ENCODE assay signal across 22 mouse cellular contexts in genomic region chr17:84744256-84744655, GRCm38 (mm10). TPM values are rescaled to one million over a fixed set of nuclear protein-coding genes. Genes with fewer than 3 reads are reported as not detected.
DNase-seq lines count a peak whose midpoint lies in the region; ATAC-seq lines count a peak whose summit lies in the region.
"Had no signal": no experiment of that assay in that cellular context is flagged by ENCODE, and none has a peak within 500 bp of the region (broad histone marks: within the 10 kb centered on the region; RNA-seq: fewer than 3 reads in every experiment).

No protein-coding gene starts in this region.

- H3K4me2 ChIP-seq in intestine, embryonic 14.5 days (ENCODE audit: low read length), result no peak overlapping the region
- H3K4me2 ChIP-seq in intestine, embryonic 15.5 days (replicated peaks), result no peak overlapping the region
- H3K4me2 ChIP-seq in midbrain, embryonic 11.5 days, result no peak overlapping the region
- H3K4me2 ChIP-seq in midbrain, embryonic 13.5 days (replicated peaks), result no peak overlapping the region

- no peaks in the 10 kb centered on the region for H3K9me3 ChIP-seq in intestine, embryonic 14.5 days (ENCODE audit: control insufficient read depth, low read length)
- H3K9me3 ChIP-seq in intestine, embryonic 15.5 days, result no peaks in the 10 kb centered on the region
- no peaks in the 10 kb centered on the region for H3K9me3 ChIP-seq in midbrain, embryonic 11.5 days (ENCODE audit: control insufficient read depth, low read length)
- H3K9me3 ChIP-seq in midbrain, embryonic 13.5 days, result no peaks in the 10 kb centered on the region
- H3K9me3 ChIP-seq: G1E had no signal

- intact Hi-C loops in heart, postnatal 10 days (cut with DNase I), result no loop called here

- no peak overlapping the region for H3K9ac ChIP-seq in intestine, embryonic 14.5 days (ENCODE audit: low read length)
- H3K9ac ChIP-seq in intestine, embryonic 15.5 days, result no peak overlapping the region
- H3K9ac ChIP-seq in midbrain, embryonic 11.5 days (ENCODE audit: low read length), result no peak overlapping the region
- no peak overlapping the region for H3K9ac ChIP-seq in midbrain, embryonic 13.5 days (replicated peaks)

- 74% methylated on average over 4 of the region's 4 CpGs for WGBS in intestine, embryonic 14.5 days
- 78% methylated on average over 4 of the region's 4 CpGs for WGBS in intestine, embryonic 15.5 days
- WGBS in midbrain, embryonic 11.5 days, result 73% methylated on average over 4 of the region's 4 CpGs
- 77% methylated on average over 4 of the region's 4 CpGs for WGBS in midbrain, embryonic 13.5 days

- no peak for ATAC-seq in intestine, embryonic 14.5 days (replicated peaks; ENCODE audit: low FRiP score, low TSS enrichment, low read depth)
- no peak for ATAC-seq in intestine, embryonic 15.5 days
- ATAC-seq in midbrain, embryonic 11.5 days (ENCODE audit: low FRiP score), result no peak
- no peak for ATAC-seq in midbrain, embryonic 13.5 days
- ATAC-seq: activated CD4-positive, CD25-positive, alpha-beta regulatory T cell, adult 4 months; CD4-positive, CD25-positive, alpha-beta regulatory T cell, adult 4 months; Patski had no signal

- DNase-seq in heart, adult 11 months, result peak; percentile 60
- DNase-seq in heart, postnatal 10 days, result no peak
- peak; percentile 42 for DNase-seq in intestine, embryonic 14.5 days (ENCODE audit: low spot score)
- DNase-seq in midbrain, embryonic 11.5 days (ENCODE audit: low spot score, missing footprints), result peak; percentile 57
- peak; percentile 16 for DNase-seq in retina, embryonic 14.5 days (ENCODE audit: low spot score)
- no peak for DNase-seq in retina, postnatal 1 day
- DNase-seq: adrenal gland, adult 2 months; adrenal gland, adult 8-10 months; adrenal gland, postnatal 10 days; adrenal gland, postnatal 14 days; adrenal gland, postnatal 25 days; adrenal gland, postnatal 36 days; B cell, adult 2 months; cerebellum, adult 11 months; cerebellum, adult 11-12 months had no signal

- H3K27me3 ChIP-seq in intestine, embryonic 14.5 days (replicated peaks; ENCODE audit: control insufficient read depth, insufficient read depth, low read length), result no peaks in the 10 kb centered on the region
- H3K27me3 ChIP-seq in intestine, embryonic 15.5 days (replicated peaks), result no peaks in the 10 kb centered on the region
- no peaks in the 10 kb centered on the region for H3K27me3 ChIP-seq in midbrain, embryonic 11.5 days (ENCODE audit: control insufficient read depth, insufficient read depth, low read length)
- H3K27me3 ChIP-seq in midbrain, embryonic 13.5 days, result no peaks in the 10 kb centered on the region
- H3K27me3 ChIP-seq: CH12.LX, Patski had no signal

- no peaks in the 10 kb centered on the region for H3K4me1 ChIP-seq in intestine, embryonic 14.5 days (replicated peaks; ENCODE audit: control insufficient read depth, insufficient read depth, low read length)
- H3K4me1 ChIP-seq in intestine, embryonic 15.5 days (replicated peaks), result 0 out of 2 replicates have a peak, but pooled peaks cover 3% of the 10 kb centered on the region
- H3K4me1 ChIP-seq in midbrain, embryonic 11.5 days (ENCODE audit: control insufficient read depth, insufficient read depth, low read length), result no peaks in the 10 kb centered on the region
- H3K4me1 ChIP-seq in midbrain, embryonic 13.5 days (replicated peaks), result peaks cover 37% of the 10 kb centered on the region

- H3K27ac ChIP-seq in intestine, embryonic 14.5 days (ENCODE audit: low read depth), result no peak overlapping the region
- no peak overlapping the region for H3K27ac ChIP-seq in intestine, embryonic 15.5 days
- H3K27ac ChIP-seq in midbrain, embryonic 11.5 days (ENCODE audit: low read depth, low read length), result no peak overlapping the region
- H3K27ac ChIP-seq in midbrain, embryonic 13.5 days, result no peak overlapping the region

- no peak overlapping the region for H3K4me3 ChIP-seq in intestine, embryonic 14.5 days (ENCODE audit: low read depth, low read length)
- no peak overlapping the region for H3K4me3 ChIP-seq in intestine, embryonic 15.5 days (replicated peaks)
- H3K4me3 ChIP-seq in midbrain, embryonic 11.5 days (ENCODE audit: low read depth, low read length), result no peak overlapping the region
- H3K4me3 ChIP-seq in midbrain, embryonic 13.5 days (replicated peaks), result no peak overlapping the region

- H3K36me3 ChIP-seq in intestine, embryonic 14.5 days (ENCODE audit: control insufficient read depth, insufficient read depth, low read length), result peaks cover 28% of the 10 kb centered on the region
- no peaks in the 10 kb centered on the region for H3K36me3 ChIP-seq in intestine, embryonic 15.5 days
- H3K36me3 ChIP-seq in midbrain, embryonic 11.5 days (ENCODE audit: control insufficient read depth, insufficient read depth, low read length), result no peaks in the 10 kb centered on the region
- H3K36me3 ChIP-seq in midbrain, embryonic 13.5 days, result peaks cover 6% of the 10 kb centered on the region

RNA-seq across cellular contexts. Expression of gene Lrpprc, which starts 46.3 kb away (rescaled TPM):
- 100 to 1,000 TPM; 152 to 158 TPM for total RNA-seq in heart, postnatal 10 days (2021)
- polyA plus RNA-seq in intestine, embryonic 14.5 days (2014; fragmentation: Nextera tagmentation; extraction: Ambion mirVana), result 61.7 and 63.2 TPM in 2 replicates
- 56.7 and 57.0 TPM in 2 replicates for polyA plus RNA-seq in intestine, embryonic 15.5 days (2015; fragmentation: Nextera tagmentation; extraction: Ambion mirVana)
- polyA plus RNA-seq in midbrain, embryonic 11.5 days (2014; fragmentation: Nextera tagmentation; extraction: Ambion mirVana), result 53.9 and 59.1 TPM in 2 replicates
- 42.0 and 44.3 TPM in 2 replicates for polyA plus RNA-seq in midbrain, embryonic 13.5 days (2015; fragmentation: Nextera tagmentation; extraction: Ambion mirVana)

Comparison
In these comparisons a context has a peak if more than half of its experiments do, and no peak if none do; other contexts are left out.
1. DNase-seq: peak in heart, adult 11 months (single experiment), intestine, embryonic 14.5 days (single experiment), midbrain, embryonic 11.5 days (single experiment) and retina, embryonic 14.5 days (single experiment); none in heart, postnatal 10 days (0 of 2) and retina, postnatal 1 day (single experiment).